Mouse (Mus musculus): ENCODE results near the gene Sly.
"Not testable (repeated sequence)": the region's sequence is repeated elsewhere in the genome, so short reads cannot be mapped to it uniquely, and the experiment has no call there.

Sly gene

DNA sequence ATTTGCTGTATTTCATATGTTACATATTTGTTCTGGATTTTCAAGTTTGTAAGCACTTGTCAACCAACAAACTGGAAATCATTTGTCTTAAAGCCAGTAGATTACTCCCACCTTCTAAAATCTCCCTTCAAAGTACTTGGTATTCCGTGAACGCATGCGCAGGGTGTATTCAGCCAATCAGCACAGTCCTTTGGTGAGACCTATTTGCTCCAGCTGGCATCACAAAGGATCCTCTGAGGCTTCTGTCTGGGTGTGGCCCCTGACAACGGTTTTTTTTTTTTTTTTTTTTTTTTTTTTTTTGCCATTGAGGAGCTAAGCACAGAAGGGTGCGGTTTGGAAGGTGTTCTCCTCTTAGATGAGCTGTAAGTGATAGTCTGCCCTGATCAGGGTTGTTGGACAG, at the start of gene Sly:
Gene Sly (plus strand): TSS at position 301 of the 400 bp plus-strand sequence.
- DNase-seq (ENCODE audit: low spot score), result not testable (repeated sequence)

All from T-cell, adult 2 months (primary cell).